Mouse (Mus musculus) midbrain, embryonic 15.5 days (tissue): ENCODE results near the gene Il12a. TPM values are rescaled to one million over a fixed set of nuclear protein-coding genes. Genes with fewer than 3 reads are reported as not detected.

Experiments used
- ATAC-seq: fragments of 200-750 bp; cut with Nextera tagmentation; replicated peaks from 2 replicates; pipeline ENCODE4 v1.8.0; 2017; ENCODE audit warnings: moderate TSS enrichment
- H3K27ac ChIP-seq: fragments of 300-500 bp; sonication (generic); 2 replicates; pipeline ENCODE4 v1.5.1; 2015; ENCODE audit warnings: mild to moderate bottlenecking, inconsistent platforms
- H3K27me3 ChIP-seq: fragments of 300-500 bp; sonication (generic); replicated peaks from 2 replicates; pipeline ENCODE4 v1.6.1; 2015; ENCODE audit warnings: inconsistent platforms
- H3K36me3 ChIP-seq: fragments of 300-500 bp; sonication (generic); replicated peaks from 2 replicates; pipeline ENCODE4 v1.6.1; 2015; ENCODE audit warnings: inconsistent platforms
- H3K4me1 ChIP-seq: fragments of 300-500 bp; sonication (generic); 2 replicates; pipeline ENCODE4 v1.6.1; 2015; ENCODE audit warnings: inconsistent platforms
- H3K4me2 ChIP-seq: fragments of 300-500 bp; sonication (generic); 2 replicates; pipeline ENCODE4 v1.6.1; 2015; ENCODE audit warnings: inconsistent platforms, mild to moderate bottlenecking, moderate library complexity
- H3K4me3 ChIP-seq: fragments of 300-500 bp; sonication (generic); 2 replicates; pipeline ENCODE4 v1.5.1; 2015; ENCODE audit warnings: mild to moderate bottlenecking, inconsistent platforms
- H3K9ac ChIP-seq: fragments of 300-500 bp; sonication (generic); 2 replicates; pipeline ENCODE4 v1.6.1; 2015; ENCODE audit warnings: mild to moderate bottlenecking, inconsistent platforms
- H3K9me3 ChIP-seq: fragments of 300-500 bp; sonication (generic); 2 replicates; pipeline ENCODE4 v1.6.1; 2016; ENCODE audit warnings: inconsistent platforms
- WGBS: fragments of 180-500 bp; shearing (Covaris S2); methylation state at CpG from one replicate; pipeline ENCODE4 v1.1.7; 2015; ENCODE audit warnings: mixed read lengths; 5-methylcytosine and 5-hydroxymethylcytosine counted together
- polyA plus RNA-seq: library from polyadenylated mRNA; unstranded; fragments of >200 nt; fragmentation: Nextera tagmentation; extraction: Ambion mirVana; gene quantifications from 2 replicates; pipeline ENCODE4 v1.2.1, GENCODE M21; 2015

Gene Il12a
- not detected in 2 replicates for polyA plus RNA-seq

DNA sequence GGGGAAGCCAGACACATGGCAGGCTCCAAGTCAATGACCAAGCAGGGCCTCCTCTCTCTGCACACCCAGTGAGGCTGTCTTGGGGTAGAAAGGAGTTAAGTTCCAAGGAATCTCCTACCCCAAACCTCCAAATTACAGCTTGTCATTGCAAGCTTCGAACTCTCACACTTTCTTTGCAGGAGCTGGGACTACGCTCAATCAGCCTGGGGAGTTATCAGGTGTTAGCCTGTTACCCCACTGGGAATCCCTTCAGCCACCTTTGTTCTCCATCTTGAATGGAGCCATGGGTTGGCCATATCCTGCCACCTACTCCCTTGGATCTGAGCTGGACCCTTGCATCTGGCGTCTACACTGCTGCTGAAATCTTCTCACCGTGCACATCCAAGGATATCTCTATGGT lies at the start of gene Il12a:
Il12a (plus strand) TSS at position 301 of the 400 bp plus-strand sequence.
- Histone ChIP-seq H3K4me3 (no peak within 1 kb of the TSS), H3K4me2 (no peak within 1 kb of the TSS), H3K9me3 (no peaks in the 10 kb centered on the region), H3K9ac (no peak within 1 kb of the TSS), H3K27ac (no peak within 1 kb of the TSS), H3K36me3 (no peaks in the 10 kb centered on the region), H3K4me1 (peaks cover 4% of the 10 kb centered on the region), H3K27me3 (no peaks in the 10 kb centered on the region)
- WGBS: 95% methylated on average over 4 of the region's 4 CpGs
- ATAC-seq: no peak

DNA sequence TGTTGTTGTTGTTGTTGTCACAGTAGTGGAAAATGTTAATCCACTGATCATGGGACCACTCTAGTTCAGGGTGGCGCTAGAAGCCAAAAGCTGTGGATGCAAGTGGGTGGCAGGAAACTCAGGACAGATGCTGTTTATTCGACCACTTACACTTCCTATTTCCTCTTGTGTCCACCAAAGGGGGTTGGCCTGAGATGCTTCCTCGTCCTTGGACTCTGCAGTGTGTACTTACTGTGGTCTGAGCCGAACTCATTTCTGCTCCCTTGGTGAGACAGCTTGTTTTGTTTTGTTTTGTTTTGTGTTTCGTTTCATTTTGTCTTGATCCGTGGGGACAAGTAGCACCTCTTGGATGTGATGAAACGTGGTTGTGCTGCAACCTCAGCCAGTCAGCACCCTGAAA lies 47.5 kb upstream of the Il12a start:
- ATAC-seq: no peak
- no peak overlapping the region for H3K4me3 ChIP-seq
- no peaks in the 10 kb centered on the region for H3K4me1 ChIP-seq
- H3K27ac ChIP-seq: no peak overlapping the region
- H3K27me3 ChIP-seq: no peaks in the 10 kb centered on the region
- WGBS: 86% methylated on average over 7 of the region's 7 CpGs
- no peak overlapping the region for H3K9ac ChIP-seq
- H3K36me3 ChIP-seq: no peaks in the 10 kb centered on the region
- no peaks in the 10 kb centered on the region for H3K9me3 ChIP-seq
- H3K4me2 ChIP-seq: no peak overlapping the region

DNA sequence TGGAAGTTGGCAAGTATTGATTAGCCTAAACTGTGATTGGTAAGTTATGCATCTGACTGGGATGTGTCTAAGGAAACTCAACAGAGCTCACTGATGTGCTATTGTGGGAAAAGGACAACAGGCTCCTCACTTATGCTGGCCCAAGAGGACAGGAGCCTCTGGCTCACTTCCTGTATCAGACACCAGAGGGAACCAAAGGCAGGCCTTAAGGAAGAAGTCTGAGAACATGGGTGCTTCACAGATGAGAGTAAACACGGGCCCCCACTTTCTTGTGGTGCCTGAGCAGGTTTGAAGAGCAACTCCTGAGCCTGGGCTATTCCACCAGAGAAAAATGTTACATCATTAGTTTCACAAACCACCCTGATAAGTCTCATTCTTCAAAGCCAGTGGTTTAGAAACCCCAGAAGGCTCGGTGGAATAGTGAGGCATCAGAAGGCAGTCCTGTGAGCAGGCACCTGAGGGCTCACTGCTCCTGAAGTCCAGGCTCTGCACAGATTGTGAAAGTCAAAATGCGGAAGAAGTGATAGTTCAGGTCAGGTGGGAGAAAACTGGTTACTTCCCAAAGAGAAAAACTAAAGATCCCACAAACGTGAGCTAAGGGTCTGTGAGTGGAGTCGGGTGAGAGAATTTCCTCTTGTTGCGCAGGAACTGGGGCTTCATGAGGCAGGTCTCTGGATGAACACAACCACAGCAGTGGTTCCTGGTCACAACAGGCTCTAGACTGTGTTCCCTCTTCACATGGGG lies 43.9 kb upstream of the Il12a start:
- Histone ChIP-seq H3K4me1 (no peaks in the 10 kb centered on the region), H3K27me3 (no peaks in the 10 kb centered on the region), H3K27ac (no peak overlapping the region), H3K9me3 (no peaks in the 10 kb centered on the region), H3K4me2 (no peak overlapping the region), H3K9ac (no peak overlapping the region), H3K36me3 (no peaks in the 10 kb centered on the region), H3K4me3 (no peak overlapping the region)
- no peak for ATAC-seq
- 88% methylated on average over 6 of the region's 6 CpGs for WGBS

DNA sequence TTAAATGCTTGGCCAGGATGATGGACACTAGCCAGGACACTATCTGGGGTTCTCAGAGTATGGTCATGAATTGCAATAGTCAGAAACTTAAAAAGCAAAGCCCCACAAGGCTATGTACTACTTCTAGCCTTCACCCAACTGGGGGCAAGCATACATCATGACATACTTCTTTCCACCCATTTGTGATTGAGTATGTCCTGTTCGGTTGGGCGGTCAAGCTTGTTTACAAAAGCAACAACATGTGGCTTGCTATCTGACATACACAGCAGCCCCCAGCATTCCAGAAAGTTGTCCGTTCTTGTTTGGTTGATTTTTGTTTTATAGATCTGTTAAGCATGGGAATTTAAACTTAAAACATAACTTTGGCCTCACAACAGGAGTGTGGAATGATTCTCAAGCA lies 43.2 kb upstream of the Il12a start:
- H3K4me1 ChIP-seq: no peaks in the 10 kb centered on the region
- H3K4me2 ChIP-seq: no peak overlapping the region
- no peaks in the 10 kb centered on the region for H3K36me3 ChIP-seq
- H3K9ac ChIP-seq: no peak overlapping the region
- H3K27me3 ChIP-seq: no peaks in the 10 kb centered on the region
- no peak overlapping the region for H3K27ac ChIP-seq
- WGBS: 93% methylated on average over 3 of the region's 3 CpGs
- H3K4me3 ChIP-seq: no peak overlapping the region
- ATAC-seq: no peak
- no peaks in the 10 kb centered on the region for H3K9me3 ChIP-seq

DNA sequence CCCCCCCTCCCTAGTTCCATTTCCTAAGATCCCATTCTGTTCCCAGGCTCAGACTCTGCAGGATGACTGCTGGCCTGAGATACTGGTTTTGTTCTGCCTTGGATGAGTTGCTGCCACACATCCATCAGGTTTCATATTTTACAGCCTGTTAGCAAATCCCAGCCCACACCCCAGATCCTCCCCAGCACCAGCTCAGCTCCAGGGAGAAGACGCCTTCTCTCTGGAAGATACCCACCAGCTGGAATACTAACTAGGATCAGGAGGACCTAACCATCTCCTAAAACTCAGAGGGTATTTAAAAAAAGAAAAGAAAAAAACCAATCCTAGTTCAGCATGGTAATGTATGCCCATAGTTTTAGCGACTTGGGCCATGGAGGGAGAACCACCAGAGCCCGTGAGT lies 40.2 kb upstream of the Il12a start:
- no peak overlapping the region for H3K27ac ChIP-seq
- ATAC-seq: no peak
- no peaks in the 10 kb centered on the region for H3K36me3 ChIP-seq
- no peak overlapping the region for H3K4me3 ChIP-seq
- H3K9ac ChIP-seq: no peak overlapping the region
- H3K4me1 ChIP-seq: no peaks in the 10 kb centered on the region
- no peaks in the 10 kb centered on the region for H3K9me3 ChIP-seq
- H3K4me2 ChIP-seq: no peak overlapping the region
- H3K27me3 ChIP-seq: no peaks in the 10 kb centered on the region
- 94% methylated on average over 3 of the region's 3 CpGs for WGBS

DNA sequence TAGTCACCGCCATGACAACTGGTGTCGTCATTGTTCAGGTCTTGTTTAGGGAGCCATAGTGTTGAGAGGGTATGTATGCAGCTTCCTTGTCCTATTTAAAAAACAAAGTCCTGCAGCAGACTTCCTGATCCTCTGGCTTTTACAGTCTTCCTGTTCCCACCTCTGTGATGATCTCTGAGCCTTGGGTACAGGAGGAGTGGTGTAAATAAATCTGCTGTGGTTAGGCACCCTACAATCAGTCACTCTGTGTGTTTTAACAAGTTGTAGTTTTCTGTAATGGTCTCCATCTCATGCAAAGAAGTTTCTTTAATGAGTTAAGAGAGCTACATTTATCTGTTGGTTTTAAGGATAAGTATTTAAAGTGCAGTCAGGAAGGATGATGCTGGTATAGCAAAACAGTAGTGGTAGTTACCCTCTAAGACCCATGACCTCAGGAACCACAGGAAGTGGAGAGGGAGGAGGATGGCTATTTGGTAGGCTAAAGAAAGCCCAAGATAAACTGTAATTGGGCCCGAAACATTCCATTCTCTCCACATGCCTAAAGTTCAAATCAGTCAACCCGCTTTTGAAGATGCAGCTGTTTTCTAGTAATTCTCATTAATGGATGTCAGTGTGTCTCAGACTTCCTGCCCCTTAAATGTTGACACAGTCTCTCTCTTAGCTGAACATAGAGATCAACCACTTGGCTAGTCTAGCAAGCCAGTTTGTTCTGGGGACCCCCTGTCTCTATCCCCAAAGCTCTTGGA lies 33.7 kb upstream of the Il12a start:
- Histone ChIP-seq H3K9me3 (no peaks in the 10 kb centered on the region), H3K4me2 (no peak overlapping the region), H3K27me3 (no peaks in the 10 kb centered on the region), H3K4me3 (no peak overlapping the region), H3K4me1 (no peaks in the 10 kb centered on the region), H3K27ac (no peak overlapping the region), H3K9ac (no peak overlapping the region), H3K36me3 (no peaks in the 10 kb centered on the region)
- ATAC-seq: no peak
- 93% methylated on average over 4 of the region's 4 CpGs for WGBS

DNA sequence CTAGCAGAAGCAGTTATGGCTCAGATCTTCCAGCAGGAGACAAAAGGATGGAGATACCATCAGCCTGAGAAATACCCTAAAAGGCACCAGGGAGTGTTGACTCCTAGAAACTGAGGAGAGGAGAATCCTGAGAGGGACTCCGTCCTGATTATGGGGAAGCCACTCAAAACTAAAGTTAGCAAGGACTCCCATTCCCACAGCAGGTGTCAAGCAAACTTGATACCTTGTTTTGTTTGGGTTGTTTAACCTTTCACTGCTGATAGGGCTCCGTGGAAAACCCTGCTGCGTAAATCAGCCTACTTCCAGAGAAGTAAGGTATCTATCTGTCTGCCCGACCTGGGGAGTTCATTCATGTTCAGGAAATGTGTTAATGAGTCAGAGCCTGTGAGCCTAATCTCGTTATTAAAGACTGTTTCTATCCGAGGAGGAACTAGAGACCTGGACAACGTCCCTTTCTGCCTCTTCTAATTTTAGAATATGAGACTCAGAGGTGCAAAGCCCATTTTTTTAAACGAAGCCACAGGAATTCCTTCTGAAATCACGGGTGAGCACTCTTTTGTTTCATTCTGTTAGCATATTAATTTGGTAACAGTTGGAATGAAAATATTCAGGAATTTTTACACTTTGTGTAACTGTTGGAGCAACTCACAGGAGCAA lies 32.7 kb upstream of the Il12a start:
- no peak for ATAC-seq
- H3K4me1 ChIP-seq: no peaks in the 10 kb centered on the region
- no peaks in the 10 kb centered on the region for H3K36me3 ChIP-seq
- H3K4me2 ChIP-seq: no peak overlapping the region
- no peaks in the 10 kb centered on the region for H3K27me3 ChIP-seq
- 45% methylated on average over 9 of the region's 9 CpGs for WGBS
- H3K4me3 ChIP-seq: no peak overlapping the region
- no peak overlapping the region for H3K27ac ChIP-seq
- H3K9ac ChIP-seq: no peak overlapping the region
- no peaks in the 10 kb centered on the region for H3K9me3 ChIP-seq

DNA sequence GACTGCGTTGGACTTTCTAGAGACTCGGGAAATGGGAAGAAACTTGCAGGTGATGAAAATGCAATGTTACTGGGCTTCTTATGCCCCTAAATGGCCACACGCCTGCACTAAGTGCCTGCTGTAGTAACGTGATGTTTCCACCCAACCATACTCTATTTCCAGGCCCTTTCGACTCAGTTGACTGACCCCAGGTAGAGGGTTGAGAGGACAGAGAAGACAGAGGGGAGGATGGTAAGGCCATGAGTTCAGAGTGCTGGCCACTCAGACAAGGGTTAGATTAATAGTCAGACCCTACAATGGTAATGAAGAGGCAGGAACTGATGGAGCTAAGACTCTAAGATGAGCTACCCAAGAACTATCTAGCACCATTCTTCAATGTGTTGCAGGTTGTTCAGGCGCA lies 30.4 kb upstream of the Il12a start:
- ATAC-seq: no peak
- WGBS: 97% methylated on average over 6 of the region's 6 CpGs
- Histone ChIP-seq H3K36me3 (no peaks in the 10 kb centered on the region), H3K4me3 (no peak overlapping the region), H3K4me2 (no peak overlapping the region), H3K9me3 (no peaks in the 10 kb centered on the region), H3K4me1 (no peaks in the 10 kb centered on the region; the same call in 1 of the 2 replicates), H3K27me3 (no peaks in the 10 kb centered on the region), H3K27ac (no peak overlapping the region), H3K9ac (no peak overlapping the region)

DNA sequence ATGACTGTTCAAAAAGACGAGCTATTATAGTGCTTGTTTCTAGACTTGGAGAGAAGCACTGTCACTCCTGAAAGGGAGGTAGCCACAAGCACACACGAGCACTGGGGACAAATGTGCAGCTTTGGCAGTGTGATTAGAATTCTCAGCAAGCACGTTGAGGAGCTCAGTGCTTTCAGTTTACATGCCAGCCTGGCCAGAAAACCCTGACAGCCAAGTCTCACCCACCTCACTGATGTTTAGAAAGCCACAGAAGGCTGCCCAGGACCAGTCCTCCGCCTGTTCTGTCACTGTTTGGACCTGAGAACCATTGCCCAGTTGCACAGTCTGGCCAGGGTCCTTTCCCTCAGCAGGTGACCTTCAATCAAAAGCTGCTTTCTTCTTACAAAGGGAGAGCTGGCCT lies 29.9 kb upstream of the Il12a start:
- H3K27me3 ChIP-seq: no peaks in the 10 kb centered on the region
- H3K27ac ChIP-seq: no peak overlapping the region
- no peak for ATAC-seq
- H3K36me3 ChIP-seq: no peaks in the 10 kb centered on the region
- H3K4me1 ChIP-seq: no peaks in the 10 kb centered on the region; the same call in 1 of the 2 replicates
- WGBS: 64% methylated on average over 4 of the region's 4 CpGs
- H3K9me3 ChIP-seq: no peaks in the 10 kb centered on the region
- H3K4me2 ChIP-seq: no peak overlapping the region
- no peak overlapping the region for H3K4me3 ChIP-seq
- no peak overlapping the region for H3K9ac ChIP-seq

DNA sequence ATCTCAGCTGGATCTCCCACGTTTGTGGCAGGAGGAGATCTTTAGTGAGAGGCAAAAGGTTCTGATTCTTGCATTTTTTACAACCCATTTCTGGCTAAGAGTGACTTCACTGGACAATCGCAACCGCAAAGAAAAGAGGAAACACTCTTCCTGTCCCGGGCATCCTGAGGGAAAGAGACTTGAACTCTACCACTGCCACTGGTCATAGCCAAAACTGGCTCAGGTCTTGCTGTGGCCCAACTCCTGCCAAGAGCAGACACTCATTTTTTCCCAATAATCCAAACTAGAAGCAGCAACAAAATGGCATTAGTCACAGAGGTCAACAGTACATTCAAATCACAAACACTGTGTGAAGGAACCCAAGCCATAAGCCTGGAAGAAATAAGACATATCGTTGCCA lies 28.1 kb upstream of the Il12a start:
- Histone ChIP-seq H3K27ac (no peak overlapping the region), H3K9ac (no peak overlapping the region), H3K36me3 (no peaks in the 10 kb centered on the region), H3K4me2 (no peak overlapping the region), H3K27me3 (no peaks in the 10 kb centered on the region), H3K4me1 (no peaks in the 10 kb centered on the region; the same call in 1 of the 2 replicates), H3K9me3 (no peaks in the 10 kb centered on the region), H3K4me3 (no peak overlapping the region)
- whole genome bisulfite sequencing: 85% methylated on average over 5 of the region's 5 CpGs
- ATAC-seq: no peak

DNA sequence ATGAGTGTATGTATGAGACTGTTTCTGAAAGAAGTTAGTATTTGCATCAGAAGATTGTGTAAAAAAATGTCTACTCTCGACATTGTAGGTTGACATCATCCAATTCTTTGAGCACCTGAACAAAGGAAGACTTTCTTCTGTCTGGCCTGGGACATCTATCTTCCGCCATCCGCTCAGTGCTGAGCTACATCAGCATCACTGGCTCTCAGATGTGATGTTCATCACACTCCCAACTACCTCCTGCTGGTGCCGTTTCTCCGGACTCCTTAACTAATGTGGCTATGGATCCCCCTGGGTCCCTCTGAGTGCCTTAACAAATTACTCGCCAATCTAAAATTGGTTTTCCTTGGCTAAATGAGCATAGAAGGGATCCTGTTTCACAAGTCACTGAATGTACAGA lies 26.1 kb upstream of the Il12a start:
- H3K4me1 ChIP-seq: no peaks in the 10 kb centered on the region; the same call in 1 of the 2 replicates
- H3K4me3 ChIP-seq: no peak overlapping the region
- H3K27me3 ChIP-seq: no peaks in the 10 kb centered on the region
- 60% methylated on average over 6 of the region's 6 CpGs for WGBS
- H3K9me3 ChIP-seq: no peaks in the 10 kb centered on the region
- H3K36me3 ChIP-seq: no peaks in the 10 kb centered on the region
- no peak for ATAC-seq
- no peak overlapping the region for H3K27ac ChIP-seq
- H3K4me2 ChIP-seq: no peak overlapping the region
- no peak overlapping the region for H3K9ac ChIP-seq

DNA sequence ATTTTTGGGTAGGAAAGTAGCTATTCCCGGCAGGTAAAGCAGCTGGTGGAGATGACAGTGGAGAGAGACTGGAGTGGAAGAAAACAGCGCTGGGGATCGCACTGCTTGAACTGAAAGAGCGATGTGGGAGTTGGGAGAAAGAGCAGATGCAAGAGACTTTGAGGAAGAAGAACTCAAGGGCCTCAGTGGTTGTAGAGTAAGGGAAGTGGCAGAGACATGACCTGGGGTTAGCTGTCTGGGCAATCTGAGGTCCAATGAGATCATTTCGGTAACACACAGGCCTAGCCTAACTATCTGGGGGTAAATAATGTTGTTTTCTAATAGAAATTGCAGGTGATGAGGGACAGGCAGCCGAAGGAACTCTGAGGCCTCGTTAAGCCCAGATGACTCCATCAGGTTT lies 24.1 kb upstream of the Il12a start:
- Histone ChIP-seq H3K36me3 (no peaks in the 10 kb centered on the region), H3K27ac (no peak overlapping the region), H3K9me3 (no peaks in the 10 kb centered on the region), H3K4me3 (no peak overlapping the region), H3K4me2 (no peak overlapping the region), H3K9ac (no peak overlapping the region), H3K4me1 (no peaks in the 10 kb centered on the region; the same call in 1 of the 2 replicates), H3K27me3 (no peaks in the 10 kb centered on the region)
- WGBS: 96% methylated on average over 7 of the region's 7 CpGs
- ATAC-seq: no peak
